Mouse (Mus musculus): ENCODE measurements around the gene Rnf113a1. TPM values are rescaled to one million over a fixed set of nuclear protein-coding genes. Genes with fewer than 3 reads are reported as not detected.
"Not testable (repeated sequence)": the region's sequence is repeated elsewhere in the genome, so short reads cannot be mapped to it uniquely, and the experiment has no call there.

Rnf113a1 gene
- polyA plus RNA-seq (2015; fragmentation: Nextera tagmentation; extraction: Ambion mirVana), result 2.8 and 2.9 TPM in 2 replicates

- Histone ChIP-seq H3K4me1 (ENCODE audit: insufficient read depth) (no peaks in the 10 kb centered on the region), H3K36me3 (replicated peaks; ENCODE audit: insufficient read depth, low read length) (no peaks in the 10 kb centered on the region), H3K9ac (replicated peaks) (peak within 1 kb of the TSS; percentile 57), H3K4me3 (ENCODE audit: low read depth, low read length) (peak within 1 kb of the TSS; percentile 68), H3K27ac (ENCODE audit: low read depth) (no peak within 1 kb of the TSS), H3K9me3 (ENCODE audit: low read length) (no peaks in the 10 kb centered on the region), H3K27me3 (ENCODE audit: insufficient read depth, low read length) (no peaks in the 10 kb centered on the region), H3K4me2 (ENCODE audit: low read depth, low read length) (peak within 1 kb of the TSS; percentile 76)
- ATAC-seq (peak; percentile 97), DNase-seq (peak; percentile 85)
- WGBS (ENCODE audit: insufficient replicate concordance), result 12% methylated on average over 63 of the region's 63 CpGs
- no peak for TF ChIP-seq CTCF (IDR thresholded peaks at IDR 0.05; ENCODE audit: low read depth)
- no peak for TF ChIP-seq EP300 (IDR thresholded peaks at IDR 0.05; ENCODE audit: low read depth)
Observed at GRCm38 (mm10) chrX:37191105-37191743, at the start of gene Rnf113a1, which contains the start of gene Ndufa1. Gene Rnf113a1, plus strand, starts transcription at chrX:37191245. Gene Ndufa1, minus strand, starts transcription at chrX:37191163.

GRCm38 (mm10) chrX:37141732-37142131 lies 49.3 kb upstream of the Rnf113a1 start:
- peaks cover 11% of the 10 kb centered on the region for H3K36me3 ChIP-seq (replicated peaks; ENCODE audit: insufficient read depth, low read length)
- no peak overlapping the region for H3K4me3 ChIP-seq (ENCODE audit: low read depth, low read length)
- WGBS (ENCODE audit: insufficient replicate concordance), result 85% methylated on average over 3 of the region's 3 CpGs
- H3K4me2 ChIP-seq (ENCODE audit: low read depth, low read length), result no peak overlapping the region
- H3K27ac ChIP-seq (ENCODE audit: low read depth), result no peak overlapping the region
- no peak for TF ChIP-seq CTCF (IDR thresholded peaks at IDR 0.05; ENCODE audit: low read depth)
- no peak for TF ChIP-seq EP300 (IDR thresholded peaks at IDR 0.05; ENCODE audit: low read depth)
- DNase-seq, result no peak
- H3K9ac ChIP-seq (replicated peaks), result no peak overlapping the region
- no peaks in the 10 kb centered on the region for H3K27me3 ChIP-seq (ENCODE audit: insufficient read depth, low read length)
- H3K4me1 ChIP-seq (ENCODE audit: insufficient read depth), result no peaks in the 10 kb centered on the region
- no peaks in the 10 kb centered on the region for H3K9me3 ChIP-seq (ENCODE audit: low read length)
- ATAC-seq, result no peak

GRCm38 (mm10) chrX:37144498-37144897 lies 46.5 kb upstream of the Rnf113a1 start:
- not testable (repeated sequence) for H3K4me1 ChIP-seq (ENCODE audit: insufficient read depth); DNase-seq; H3K9ac ChIP-seq (replicated peaks); H3K9me3 ChIP-seq (ENCODE audit: low read length); H3K27me3 ChIP-seq (ENCODE audit: insufficient read depth, low read length); H3K4me2 ChIP-seq (ENCODE audit: low read depth, low read length); ATAC-seq; H3K4me3 ChIP-seq (ENCODE audit: low read depth, low read length); H3K27ac ChIP-seq (ENCODE audit: low read depth)
- H3K36me3 ChIP-seq (replicated peaks; ENCODE audit: insufficient read depth, low read length), result peaks cover 11% of the 10 kb centered on the region
- 65% methylated on average over 2 of the region's 4 CpGs for WGBS (ENCODE audit: insufficient replicate concordance)

GRCm38 (mm10) chrX:37144954-37145353 lies 46.1 kb upstream of the Rnf113a1 start:
- ATAC-seq, result peak; percentile 47; the same call in 1 of the 2 replicates
- H3K9ac ChIP-seq (replicated peaks), result no peak overlapping the region
- H3K9me3 ChIP-seq (ENCODE audit: low read length), result no peaks in the 10 kb centered on the region
- no peaks in the 10 kb centered on the region for H3K27me3 ChIP-seq (ENCODE audit: insufficient read depth, low read length)
- WGBS (ENCODE audit: insufficient replicate concordance), result 78% methylated on average over 2 of the region's 2 CpGs
- H3K4me2 ChIP-seq (ENCODE audit: low read depth, low read length), result no peak overlapping the region
- no peak overlapping the region for H3K4me3 ChIP-seq (ENCODE audit: low read depth, low read length)
- no peak overlapping the region for H3K27ac ChIP-seq (ENCODE audit: low read depth)
- DNase-seq, result peak; percentile 42
- TF ChIP-seq CTCF (IDR thresholded peaks at IDR 0.05; ENCODE audit: low read depth), result peak; percentile 56
- no peak for TF ChIP-seq EP300 (IDR thresholded peaks at IDR 0.05; ENCODE audit: low read depth)
- no peaks in the 10 kb centered on the region for H3K4me1 ChIP-seq (ENCODE audit: insufficient read depth)
- peaks cover 11% of the 10 kb centered on the region for H3K36me3 ChIP-seq (replicated peaks; ENCODE audit: insufficient read depth, low read length)

GRCm38 (mm10) chrX:37157839-37158238 lies 33.2 kb upstream of the Rnf113a1 start:
- Histone ChIP-seq H3K4me1 (ENCODE audit: insufficient read depth) (no peaks in the 10 kb centered on the region), H3K4me3 (ENCODE audit: low read depth, low read length) (no peak overlapping the region), H3K27me3 (ENCODE audit: insufficient read depth, low read length) (no peaks in the 10 kb centered on the region), H3K36me3 (replicated peaks; ENCODE audit: insufficient read depth, low read length) (no peaks in the 10 kb centered on the region), H3K9ac (replicated peaks) (no peak overlapping the region), H3K9me3 (ENCODE audit: low read length) (no peaks in the 10 kb centered on the region), H3K4me2 (ENCODE audit: low read depth, low read length) (no peak overlapping the region), H3K27ac (ENCODE audit: low read depth) (no peak overlapping the region)
- WGBS (ENCODE audit: insufficient replicate concordance), result 56% methylated on average over 4 of the region's 4 CpGs
- TF ChIP-seq CTCF (IDR thresholded peaks at IDR 0.05; ENCODE audit: low read depth) (peak; percentile 51), EP300 (IDR thresholded peaks at IDR 0.05; ENCODE audit: low read depth) (no peak)
- ATAC-seq (no peak), DNase-seq (no peak)

- Histone ChIP-seq H3K27me3 (ENCODE audit: insufficient read depth, low read length) (no peaks in the 10 kb centered on the region), H3K9me3 (ENCODE audit: low read length) (no peaks in the 10 kb centered on the region), H3K4me3 (ENCODE audit: low read depth, low read length) (no peak overlapping the region), H3K4me2 (ENCODE audit: low read depth, low read length) (peak overlapping the region; percentile 22; the same call in 1 of the 2 replicates), H3K27ac (ENCODE audit: low read depth) (no peak overlapping the region; the same call in 1 of the 2 replicates), H3K4me1 (ENCODE audit: insufficient read depth) (no peaks in the 10 kb centered on the region), H3K9ac (replicated peaks) (no peak overlapping the region; the same call in 1 of the 2 replicates), H3K36me3 (replicated peaks; ENCODE audit: insufficient read depth, low read length) (no peaks in the 10 kb centered on the region)
- 48% methylated on average over 10 of the region's 10 CpGs for WGBS (ENCODE audit: insufficient replicate concordance)
- DNase-seq (no peak), ATAC-seq (no peak)
- no peak for TF ChIP-seq EP300 (IDR thresholded peaks at IDR 0.05; ENCODE audit: low read depth)
- no peak for TF ChIP-seq CTCF (IDR thresholded peaks at IDR 0.05; ENCODE audit: low read depth)
Observed at GRCm38 (mm10) chrX:37161169-37161568, 29.9 kb upstream of the Rnf113a1 start.

Measured in liver, postnatal 0 days (tissue).